Mouse (Mus musculus): Measurements from ENCODE around the gene Cdh1. TPM values are rescaled to one million over a fixed set of nuclear protein-coding genes. Genes with fewer than 3 reads are reported as not detected.

Gene Cdh1
- total and polyA plus RNA-seq, 3 experiments, result not detected

GRCm38 (mm10) chr8:106605657-106606056 lies 2.5 kb downstream of the Cdh1 start:
- no peak for DNase-seq (ENCODE audit: low read depth, low spot score)
- Histone ChIP-seq H3K9me3 (replicated peaks; ENCODE audit: insufficient read depth, low read length) (no peaks in the 10 kb centered on the region), H3K9ac (ENCODE audit: control insufficient read depth, low read depth, low read length, poor library complexity, severe bottlenecking) (no peak overlapping the region), H3K36me3 (ENCODE audit: control insufficient read depth in 1 of 2, insufficient read depth in 2 of 2, low read length in 2 of 2) (no peaks in the 10 kb centered on the region), H3K4me1 (ENCODE audit: control insufficient read depth in 1 of 2, insufficient read depth in 2 of 2, low read length in 2 of 2) (no peaks in the 10 kb centered on the region), H3K27me3 (ENCODE audit: control insufficient read depth in 1 of 2, insufficient read depth in 2 of 2, low read length in 2 of 2) (peaks cover 4 to 8% of the 10 kb centered on the region in 2 experiments), H3K27ac (ENCODE audit: control insufficient read depth, low read depth, low read length) (no peak overlapping the region), H3K4me3 (ENCODE audit: control insufficient read depth in 1 of 2, insufficient read depth in 1 of 2, low read depth in 2 of 2, low read length in 2 of 2) (no peak overlapping the region), H3K79me2 (ENCODE audit: control insufficient read depth, insufficient read depth, low read length, poor library complexity) (no peaks in the 10 kb centered on the region)
- TF ChIP-seq ETS1 (IDR thresholded peaks at IDR 0.05; ENCODE audit: low read depth, low read length) (no peak), HCFC1 (IDR thresholded peaks at IDR 0.05; ENCODE audit: low read depth, low read length) (no peak)

GRCm38 (mm10) chr8:106606121-106606520 lies 3.0 kb downstream of the Cdh1 start:
- TF ChIP-seq ETS1 (IDR thresholded peaks at IDR 0.05; ENCODE audit: low read depth, low read length), result no peak
- no peak for TF ChIP-seq USF2 (IDR thresholded peaks at IDR 0.05; ENCODE audit: borderline replicate concordance in 1 of 2, insufficient read depth in 1 of 2, low read depth in 1 of 2, low read length in 2 of 2)
- TF ChIP-seq EP300 (IDR thresholded peaks at IDR 0.05; ENCODE audit: low read depth in 1 of 2, low read length in 2 of 2), result no peak
- TF ChIP-seq GABPA (IDR thresholded peaks at IDR 0.05; ENCODE audit: low read depth, low read length), result no peak
- TF ChIP-seq RAD21 (IDR thresholded peaks at IDR 0.05; ENCODE audit: low read depth, low read length), result no peak
- no peak for TF ChIP-seq SMC3 (IDR thresholded peaks at IDR 0.05; ENCODE audit: low read depth, low read length)
- TF ChIP-seq CTCF (IDR thresholded peaks at IDR 0.05 in 2 of 3, conservative IDR thresholded peaks at IDR 0.05 in 1 of 3; ENCODE audit: control insufficient read depth in 1 of 3, insufficient read depth in 1 of 3, low read depth in 2 of 3, low read length in 3 of 3, poor library complexity in 1 of 3, severe bottlenecking in 1 of 3), result no peak
- no peak for TF ChIP-seq POLR2AphosphoS5 (IDR thresholded peaks at IDR 0.05; ENCODE audit: borderline replicate concordance, low read depth, low read length)
- no peak for TF ChIP-seq ZKSCAN1 (IDR thresholded peaks at IDR 0.05; ENCODE audit: low read depth, low read length)
- no peak for TF ChIP-seq MEF2A (IDR thresholded peaks at IDR 0.05; ENCODE audit: extremely low read depth, insufficient replicate concordance, low read depth, low read length, poor library complexity, severe bottlenecking)
- TF ChIP-seq MAZ (IDR thresholded peaks at IDR 0.05; ENCODE audit: low read depth, low read length), result no peak
- no peak for TF ChIP-seq NRF1 (IDR thresholded peaks at IDR 0.05; ENCODE audit: insufficient read depth, low read depth, low read length, poor library complexity, severe bottlenecking)
- Histone ChIP-seq H3K4me1 (ENCODE audit: control insufficient read depth in 1 of 2, insufficient read depth in 2 of 2, low read length in 2 of 2) (no peaks in the 10 kb centered on the region), H3K27me3 (ENCODE audit: control insufficient read depth in 1 of 2, insufficient read depth in 2 of 2, low read length in 2 of 2) (peaks cover 4 to 8% of the 10 kb centered on the region in 2 experiments), H3K79me2 (ENCODE audit: control insufficient read depth, insufficient read depth, low read length, poor library complexity) (no peaks in the 10 kb centered on the region), H3K27ac (ENCODE audit: control insufficient read depth, low read depth, low read length) (no peak overlapping the region), H3K36me3 (ENCODE audit: control insufficient read depth in 1 of 2, insufficient read depth in 2 of 2, low read length in 2 of 2) (no peaks in the 10 kb centered on the region), H3K4me3 (ENCODE audit: control insufficient read depth in 1 of 2, insufficient read depth in 1 of 2, low read depth in 2 of 2, low read length in 2 of 2) (no peak overlapping the region), H3K9me3 (replicated peaks; ENCODE audit: insufficient read depth, low read length) (no peaks in the 10 kb centered on the region), H3K9ac (ENCODE audit: control insufficient read depth, low read depth, low read length, poor library complexity, severe bottlenecking) (no peak overlapping the region)
- DNase-seq (ENCODE audit: low read depth, low spot score), result no peak

All from MEL (cell line).